23 mouse cellular contexts compared by ENCODE assay signal in the genomic region with DNA sequence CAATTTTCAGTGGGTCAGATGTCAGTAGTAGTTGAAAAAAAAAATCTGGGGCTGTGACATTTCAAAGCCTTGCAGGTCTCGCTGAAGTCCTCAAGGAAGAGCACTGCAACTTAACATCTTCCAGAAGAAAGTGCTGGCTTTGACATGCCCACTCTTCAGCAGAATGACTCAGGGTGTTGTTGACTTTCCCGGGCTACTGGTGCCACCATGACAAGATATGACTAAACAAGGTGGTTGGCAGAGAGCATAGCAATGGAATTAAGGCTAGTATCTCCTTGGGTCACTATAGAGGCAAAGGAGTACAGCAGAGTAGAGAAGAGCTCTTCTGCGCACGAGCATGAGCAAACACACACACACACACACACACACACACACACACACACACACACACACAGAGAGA. TPM values are rescaled to one million over a fixed set of nuclear protein-coding genes. Genes with fewer than 3 reads are reported as not detected.
DNase-seq lines count a peak whose midpoint lies in the region; ATAC-seq and TF ChIP-seq lines count a peak whose summit lies in the region.
"Had no signal": no experiment of that assay in that cellular context is flagged by ENCODE, and none has a peak within 500 bp of the region (broad histone marks: within the 10 kb centered on the region; RNA-seq: fewer than 3 reads in every experiment).

No protein-coding gene starts in this region.

- peaks cover 22% of the 10 kb centered on the region for H3K4me1 ChIP-seq in heart, embryonic 13.5 days
- peaks cover 22% of the 10 kb centered on the region for H3K4me1 ChIP-seq in liver, embryonic 11.5 days (replicated peaks; ENCODE audit: control insufficient read depth, insufficient read depth, low read length)
- no peaks in the 10 kb centered on the region for H3K4me1 ChIP-seq in stomach, postnatal 0 days (replicated peaks; ENCODE audit: control insufficient read depth, insufficient read depth)
- H3K4me1 ChIP-seq: forebrain, embryonic 15.5 days; hindbrain, embryonic 13.5 days; neural tube, embryonic 15.5 days had no signal

- no peak overlapping the region for H3K4me3 ChIP-seq in heart, embryonic 13.5 days
- no peak overlapping the region for H3K4me3 ChIP-seq in liver, embryonic 11.5 days (ENCODE audit: low read depth, low read length)
- H3K4me3 ChIP-seq in stomach, postnatal 0 days (ENCODE audit: low read depth, low read length): no peak overlapping the region
- H3K4me3 ChIP-seq: embryonic facial prominence, embryonic 10.5 days; forebrain, embryonic 15.5 days; gastrocnemius, adult 2 months; heart, embryonic 15.5 days; hindbrain, embryonic 13.5 days; myocyte; neural tube, embryonic 15.5 days had no signal

- H3K9ac ChIP-seq in heart, embryonic 13.5 days: no peak overlapping the region
- H3K9ac ChIP-seq in liver, embryonic 11.5 days (ENCODE audit: low read depth, low read length): peak overlapping the region; percentile 30
- H3K9ac ChIP-seq in stomach, postnatal 0 days (ENCODE audit: low read length): no peak overlapping the region
- H3K9ac ChIP-seq: forebrain, embryonic 15.5 days; heart, embryonic 15.5 days; hindbrain, embryonic 13.5 days; neural tube, embryonic 15.5 days had no signal

- no peaks in the 10 kb centered on the region for H3K9me3 ChIP-seq in heart, embryonic 13.5 days
- no peaks in the 10 kb centered on the region for H3K9me3 ChIP-seq in liver, embryonic 11.5 days (ENCODE audit: control insufficient read depth, low read length)
- H3K9me3 ChIP-seq in stomach, postnatal 0 days (ENCODE audit: control insufficient read depth, low read length): no peaks in the 10 kb centered on the region
- H3K9me3 ChIP-seq: embryonic facial prominence, embryonic 10.5 days; forebrain, embryonic 15.5 days; heart, embryonic 15.5 days; hindbrain, embryonic 13.5 days; neural tube, embryonic 15.5 days had no signal

- WGBS in heart, embryonic 13.5 days: 64% methylated on average over 4 of the region's 4 CpGs
- 57% methylated on average over 4 of the region's 4 CpGs for WGBS in liver, embryonic 11.5 days
- 59% methylated on average over 4 of the region's 4 CpGs for WGBS in stomach, postnatal 0 days

- ATAC-seq in heart, embryonic 13.5 days (ENCODE audit: extremely low read depth, insufficient number of reproducible peaks, low FRiP score, low TSS enrichment): no peak
- peak; percentile 45 for ATAC-seq in liver, embryonic 11.5 days (replicated peaks; ENCODE audit: low FRiP score)
- 0 out of 2 replicates have a peak, but pooled peaks have one; percentile 24 for ATAC-seq in stomach, postnatal 0 days (ENCODE audit: low FRiP score, low TSS enrichment)
- ATAC-seq: forebrain, embryonic 15.5 days; intestine, postnatal 0 days had no signal

- H3K27me3 ChIP-seq in heart, embryonic 13.5 days (replicated peaks): no peaks in the 10 kb centered on the region
- no peaks in the 10 kb centered on the region for H3K27me3 ChIP-seq in liver, embryonic 11.5 days (replicated peaks; ENCODE audit: control insufficient read depth, insufficient read depth, low read length)
- no peaks in the 10 kb centered on the region for H3K27me3 ChIP-seq in stomach, postnatal 0 days (ENCODE audit: control insufficient read depth, insufficient read depth, low read length)
- H3K27me3 ChIP-seq: forebrain, embryonic 15.5 days; heart, embryonic 15.5 days; hindbrain, embryonic 13.5 days; neural tube, embryonic 15.5 days had no signal

- H3K36me3 ChIP-seq in heart, embryonic 13.5 days: no peaks in the 10 kb centered on the region
- no peaks in the 10 kb centered on the region for H3K36me3 ChIP-seq in liver, embryonic 11.5 days (ENCODE audit: control insufficient read depth, insufficient read depth, low read length)
- H3K36me3 ChIP-seq in stomach, postnatal 0 days (ENCODE audit: control insufficient read depth, insufficient read depth, low read length): no peaks in the 10 kb centered on the region
- H3K36me3 ChIP-seq: embryonic facial prominence, embryonic 10.5 days; forebrain, embryonic 15.5 days; heart, embryonic 15.5 days; hindbrain, embryonic 13.5 days; neural tube, embryonic 15.5 days had no signal

- intact Hi-C loops in heart, postnatal 25 days (cut with DNase I): loop anchor here (5.0 kb wide), 1 partner anchor 76 kb away; no protein-coding TSS in a partner anchor

- no peak for TF ChIP-seq EP300 in stomach, postnatal 0 days (optimal IDR thresholded peaks at IDR 0.05)

- H3K4me2 ChIP-seq in heart, embryonic 13.5 days: no peak overlapping the region
- no peak overlapping the region; the same call in none of the 2 replicates for H3K4me2 ChIP-seq in liver, embryonic 11.5 days
- no peak overlapping the region for H3K4me2 ChIP-seq in stomach, postnatal 0 days (replicated peaks; ENCODE audit: low read depth)
- H3K4me2 ChIP-seq: forebrain, embryonic 15.5 days; heart, embryonic 15.5 days; hindbrain, embryonic 13.5 days; neural tube, embryonic 15.5 days had no signal

- no peak for DNase-seq in heart, postnatal 25 days (ENCODE audit: low spot score)
- DNase-seq in c-Kit-negative CD71-positive TER-119-positive erythroid progenitor cells, embryonic 14.5 days (ENCODE audit: low read depth, low spot score): peak; percentile 47
- no peak for DNase-seq in liver, embryonic 11.5 days (ENCODE audit: low spot score)
- DNase-seq in stomach, postnatal 0 days (ENCODE audit: low spot score): no peak
- DNase-seq in yolk sac, embryonic 10.5 days (ENCODE audit: low spot score): no peak
- no peak for DNase-seq in lung, postnatal 36 days
- DNase-seq: adrenal gland, postnatal 36 days; cerebellum, postnatal 36 days; gastrocnemius, adult 2 months; left cerebral cortex, postnatal 4 days; lung, adult 18-20 months; midbrain, embryonic 14.5 days; retina, postnatal 1 day; right cerebral cortex, postnatal 4 days had no signal

- TF ChIP-seq CTCF in stomach, postnatal 0 days (IDR thresholded peaks at IDR 0.05; ENCODE audit: low read depth): no peak

- H3K27ac ChIP-seq in heart, embryonic 13.5 days (replicated peaks): 0 out of 2 replicates have a peak overlapping the region, but pooled peaks have one; percentile 42
- peak overlapping the region; percentile 82 for H3K27ac ChIP-seq in liver, embryonic 11.5 days (ENCODE audit: low read depth, low read length)
- H3K27ac ChIP-seq in stomach, postnatal 0 days (replicated peaks): no peak overlapping the region
- H3K27ac ChIP-seq: embryonic facial prominence, embryonic 10.5 days; forebrain, embryonic 15.5 days; gastrocnemius, adult 2 months; heart, embryonic 15.5 days; hindbrain, embryonic 13.5 days; macrophage; neural tube, embryonic 15.5 days had no signal

RNA-seq across cellular contexts. Expression of gene Nck2, which starts 30.6 kb away (rescaled TPM):
- 24.2 and 24.8 TPM in 2 replicates for polyA plus RNA-seq in heart, embryonic 13.5 days (2015; fragmentation: Nextera tagmentation; extraction: Ambion mirVana)
- total RNA-seq in heart, postnatal 25 days (2021): 10 to 100 TPM; 14.3 to 15.4 TPM
- polyA plus RNA-seq in liver, embryonic 11.5 days (2014; fragmentation: Nextera tagmentation; extraction: Ambion mirVana): 24.5 and 26.0 TPM in 2 replicates
- polyA plus RNA-seq in stomach, postnatal 0 days (2015; fragmentation: Nextera tagmentation; extraction: Ambion mirVana): 41.4 and 41.7 TPM in 2 replicates
